Mouse (Mus musculus): ENCODE measurements around the gene Ptgds. TPM values are rescaled to one million over a fixed set of nuclear protein-coding genes. Genes with fewer than 3 reads are reported as not detected.

Gene Ptgds
- polyA plus RNA-seq, 1 experiment from 2014 or later: 1.3 TPM

- no peaks in the 10 kb centered on the region for H3K9me3 ChIP-seq
- H3K4me3 ChIP-seq: no peak overlapping the region
- no peaks in the 10 kb centered on the region for H3K4me1 ChIP-seq
- H3K4me2 ChIP-seq: no peak overlapping the region
- 71% methylated on average over 1 of the region's 1 CpGs for WGBS
- no peak overlapping the region for H3K27ac ChIP-seq
- no peak overlapping the region for H3K9ac ChIP-seq
- ATAC-seq (ENCODE audit: insufficient number of reproducible peaks, insufficient read depth, low FRiP score, low TSS enrichment, low read depth): no peak
- peaks cover 42% of the 10 kb centered on the region for H3K27me3 ChIP-seq
- H3K36me3 ChIP-seq: no peaks in the 10 kb centered on the region
Observed at GRCm38 (mm10) chr2:25423626-25424025, 46.2 kb downstream of the Ptgds start.

- H3K27ac ChIP-seq: no peak within 1 kb of the TSS
- no peak within 1 kb of the TSS for H3K4me2 ChIP-seq
- no peaks in the 10 kb centered on the region for H3K9me3 ChIP-seq
- H3K4me3 ChIP-seq: no peak within 1 kb of the TSS
- H3K27me3 ChIP-seq: peaks cover 42% of the 10 kb centered on the region
- ATAC-seq (ENCODE audit: insufficient number of reproducible peaks, insufficient read depth, low FRiP score, low TSS enrichment, low read depth): no peak
- H3K9ac ChIP-seq: 0 out of 2 replicates have a peak within 1 kb of the TSS, but pooled peaks have one; percentile 11
- H3K4me1 ChIP-seq: no peaks in the 10 kb centered on the region
- no peaks in the 10 kb centered on the region for H3K36me3 ChIP-seq
- 64% methylated on average over 17 of the region's 17 CpGs for WGBS
Observed at GRCm38 (mm10) chr2:25422587-25423410, 47.0 kb downstream of the Ptgds start, which contains the start of gene Fut7. TSS of gene Fut7 (plus strand) at chr2:25423267.

- no peak for ATAC-seq (ENCODE audit: insufficient number of reproducible peaks, insufficient read depth, low FRiP score, low TSS enrichment, low read depth)
- H3K9me3 ChIP-seq: no peaks in the 10 kb centered on the region
- H3K9ac ChIP-seq: no peak overlapping the region
- H3K4me1 ChIP-seq: no peaks in the 10 kb centered on the region
- no peaks in the 10 kb centered on the region for H3K36me3 ChIP-seq
- no peak overlapping the region for H3K27ac ChIP-seq
- peaks cover 42% of the 10 kb centered on the region for H3K27me3 ChIP-seq
- no peak overlapping the region for H3K4me3 ChIP-seq
- no peak overlapping the region for H3K4me2 ChIP-seq
- WGBS: 21% methylated on average over 3 of the region's 3 CpGs
Observed at GRCm38 (mm10) chr2:25421896-25422295, 48.0 kb downstream of the Ptgds start.

GRCm38 (mm10) chr2:25417426-25417825 lies 52.4 kb downstream of the Ptgds start:
- H3K36me3 ChIP-seq: no peaks in the 10 kb centered on the region
- peaks cover under 1% of the 10 kb centered on the region; the same call in 1 of the 2 replicates for H3K27me3 ChIP-seq
- no peak overlapping the region for H3K4me2 ChIP-seq
- no peaks in the 10 kb centered on the region for H3K4me1 ChIP-seq
- no peak overlapping the region for H3K27ac ChIP-seq
- ATAC-seq (ENCODE audit: insufficient number of reproducible peaks, insufficient read depth, low FRiP score, low TSS enrichment, low read depth): no peak
- 19% methylated on average over 3 of the region's 3 CpGs for WGBS
- no peak overlapping the region for H3K4me3 ChIP-seq
- H3K9ac ChIP-seq: no peak overlapping the region
- no peaks in the 10 kb centered on the region for H3K9me3 ChIP-seq

Small RNA genes lying within 50 kb of the gene (microRNA-seq; reads per million reads assigned to microRNA genes)
- not detected for gene Mir3087

Other genes with a start within 250 kb of the Ptgds start
- gene Tubb4b, start 245.3 kb downstream of the Ptgds start, polyA plus RNA-seq (2015; fragmentation: Nextera tagmentation; extraction: Ambion mirVana): 409 and 438 TPM in 2 replicates
- gene Slc34a3, start 235.7 kb downstream of the Ptgds start, polyA plus RNA-seq (2015; fragmentation: Nextera tagmentation; extraction: Ambion mirVana): not detected in 2 replicates
- gene Rnf224, start 233.3 kb downstream of the Ptgds start, polyA plus RNA-seq (2015; fragmentation: Nextera tagmentation; extraction: Ambion mirVana): not detected in 2 replicates
- 10.8 and 11.3 TPM in 2 replicates for gene Rnf208, start 227.8 kb downstream of the Ptgds start, polyA plus RNA-seq (2015; fragmentation: Nextera tagmentation; extraction: Ambion mirVana)
- gene Cysrt1, start 227.6 kb downstream of the Ptgds start, polyA plus RNA-seq (2015; fragmentation: Nextera tagmentation; extraction: Ambion mirVana): 0.81 TPM in 1 of 2 replicates, not detected in the other
- gene AL732309.1, start 223.2 kb downstream of the Ptgds start, polyA plus RNA-seq (2015; fragmentation: Nextera tagmentation; extraction: Ambion mirVana): 6.9 and 7.9 TPM in 2 replicates
- gene Tmem203, start 214.6 kb downstream of the Ptgds start, polyA plus RNA-seq (2015; fragmentation: Nextera tagmentation; extraction: Ambion mirVana): 24.5 and 25.3 TPM in 2 replicates
- 7.5 and 8.2 TPM in 2 replicates for gene Tprn, start 207.4 kb downstream of the Ptgds start, polyA plus RNA-seq (2015; fragmentation: Nextera tagmentation; extraction: Ambion mirVana)
- 231 and 246 TPM in 2 replicates for gene Ssna1, start 197.6 kb downstream of the Ptgds start, polyA plus RNA-seq (2015; fragmentation: Nextera tagmentation; extraction: Ambion mirVana)
- 137 and 143 TPM in 2 replicates for gene Anapc2, start 197.6 kb downstream of the Ptgds start, polyA plus RNA-seq (2015; fragmentation: Nextera tagmentation; extraction: Ambion mirVana)
- gene Tmem210, start 181.9 kb downstream of the Ptgds start, polyA plus RNA-seq (2015; fragmentation: Nextera tagmentation; extraction: Ambion mirVana): not detected in 2 replicates
- gene Lrrc26, start 180.1 kb downstream of the Ptgds start, polyA plus RNA-seq (2015; fragmentation: Nextera tagmentation; extraction: Ambion mirVana): 0.22 TPM in 2 replicates
- gene Grin1, start 150.9 kb downstream of the Ptgds start, polyA plus RNA-seq (2015; fragmentation: Nextera tagmentation; extraction: Ambion mirVana): 0.38 and 1.2 TPM in 2 replicates
- gene Man1b1, start 137.7 kb downstream of the Ptgds start, polyA plus RNA-seq (2015; fragmentation: Nextera tagmentation; extraction: Ambion mirVana): 61.1 and 79.4 TPM in 2 replicates
- 23.0 and 25.5 TPM in 2 replicates for gene Dpp7, start 113.7 kb downstream of the Ptgds start, polyA plus RNA-seq (2015; fragmentation: Nextera tagmentation; extraction: Ambion mirVana)
- gene Uap1l1, start 104.4 kb downstream of the Ptgds start, polyA plus RNA-seq (2015; fragmentation: Nextera tagmentation; extraction: Ambion mirVana): 9.9 and 14.9 TPM in 2 replicates
- gene Sapcd2, start 97.7 kb downstream of the Ptgds start, polyA plus RNA-seq (2015; fragmentation: Nextera tagmentation; extraction: Ambion mirVana): 38.9 and 47.9 TPM in 2 replicates
- 0.87 and 1.1 TPM in 2 replicates for gene Entpd2, start 74.2 kb downstream of the Ptgds start, polyA plus RNA-seq (2015; fragmentation: Nextera tagmentation; extraction: Ambion mirVana)
- 42.5 and 48.9 TPM in 2 replicates for gene Npdc1, start 70.7 kb downstream of the Ptgds start, polyA plus RNA-seq (2015; fragmentation: Nextera tagmentation; extraction: Ambion mirVana)
- 0.12 and 0.17 TPM in 2 replicates for gene Fut7, start 46.8 kb downstream of the Ptgds start, polyA plus RNA-seq (2015; fragmentation: Nextera tagmentation; extraction: Ambion mirVana)
- gene Abca2, start 41.3 kb downstream of the Ptgds start, polyA plus RNA-seq (2015; fragmentation: Nextera tagmentation; extraction: Ambion mirVana): 2.9 and 4.0 TPM in 2 replicates
- 5.0 and 7.2 TPM in 2 replicates for gene Clic3, start 13.2 kb downstream of the Ptgds start, polyA plus RNA-seq (2015; fragmentation: Nextera tagmentation; extraction: Ambion mirVana)
- gene Paxx, start 9.0 kb downstream of the Ptgds start, polyA plus RNA-seq (2015; fragmentation: Nextera tagmentation; extraction: Ambion mirVana): 29.4 and 35.9 TPM in 2 replicates
- not detected in 2 replicates for gene Lcn12, start 23.9 kb upstream of the Ptgds start, polyA plus RNA-seq (2015; fragmentation: Nextera tagmentation; extraction: Ambion mirVana)
- gene Fbxw5, start 30.7 kb upstream of the Ptgds start, polyA plus RNA-seq (2015; fragmentation: Nextera tagmentation; extraction: Ambion mirVana): 75.1 and 81.1 TPM in 2 replicates
- gene C8g, start 31.7 kb upstream of the Ptgds start, polyA plus RNA-seq (2015; fragmentation: Nextera tagmentation; extraction: Ambion mirVana): 5.8 and 6.2 TPM in 2 replicates
- gene Traf2, start 76.9 kb upstream of the Ptgds start, polyA plus RNA-seq (2015; fragmentation: Nextera tagmentation; extraction: Ambion mirVana): 31.4 and 35.4 TPM in 2 replicates
- 335 and 341 TPM in 2 replicates for gene Edf1, start 87.8 kb upstream of the Ptgds start, polyA plus RNA-seq (2015; fragmentation: Nextera tagmentation; extraction: Ambion mirVana)
- 4.3 and 7.2 TPM in 2 replicates for gene Mamdc4, start 104.8 kb upstream of the Ptgds start, polyA plus RNA-seq (2015; fragmentation: Nextera tagmentation; extraction: Ambion mirVana)
- gene Phpt1, start 105.2 kb upstream of the Ptgds start, polyA plus RNA-seq (2015; fragmentation: Nextera tagmentation; extraction: Ambion mirVana): 169 and 174 TPM in 2 replicates
- 0.39 and 0.62 TPM in 2 replicates for gene Ajm1, start 111.7 kb upstream of the Ptgds start, polyA plus RNA-seq (2015; fragmentation: Nextera tagmentation; extraction: Ambion mirVana)
- 80.3 and 81.9 TPM in 2 replicates for gene Rabl6, start 138.5 kb upstream of the Ptgds start, polyA plus RNA-seq (2015; fragmentation: Nextera tagmentation; extraction: Ambion mirVana)
- gene Ccdc183, start 147.6 kb upstream of the Ptgds start, polyA plus RNA-seq (2015; fragmentation: Nextera tagmentation; extraction: Ambion mirVana): 0.31 and 0.34 TPM in 2 replicates
- 23.5 and 24.8 TPM in 2 replicates for gene Tmem141, start 152.0 kb upstream of the Ptgds start, polyA plus RNA-seq (2015; fragmentation: Nextera tagmentation; extraction: Ambion mirVana)
- gene Fcna, start 158.0 kb upstream of the Ptgds start, polyA plus RNA-seq (2015; fragmentation: Nextera tagmentation; extraction: Ambion mirVana): 0.59 and 2.1 TPM in 2 replicates
- not detected in 2 replicates for gene Lcn8, start 183.1 kb upstream of the Ptgds start, polyA plus RNA-seq (2015; fragmentation: Nextera tagmentation; extraction: Ambion mirVana)
- gene Lcn5, start 187.9 kb upstream of the Ptgds start, polyA plus RNA-seq (2015; fragmentation: Nextera tagmentation; extraction: Ambion mirVana): not detected in 2 replicates
- gene Lcn6, start 206.7 kb upstream of the Ptgds start, polyA plus RNA-seq (2015; fragmentation: Nextera tagmentation; extraction: Ambion mirVana): not detected in 2 replicates
- not detected in 2 replicates for gene Lcn10, start 212.7 kb upstream of the Ptgds start, polyA plus RNA-seq (2015; fragmentation: Nextera tagmentation; extraction: Ambion mirVana)
- not detected in 2 replicates for gene Obp2a, start 230.0 kb upstream of the Ptgds start, polyA plus RNA-seq (2015; fragmentation: Nextera tagmentation; extraction: Ambion mirVana)
- gene Bmyc, start 236.7 kb upstream of the Ptgds start, polyA plus RNA-seq (2015; fragmentation: Nextera tagmentation; extraction: Ambion mirVana): 95.4 and 103 TPM in 2 replicates

Measured in embryonic facial prominence, embryonic 13.5 days (tissue).